Mouse (Mus musculus) testis, adult 10 weeks (tissue): Measurements from ENCODE around the gene Galnt16. TPM values are rescaled to one million over a fixed set of nuclear protein-coding genes. Genes with fewer than 3 reads are reported as not detected.

ENCODE experiments used
- polyA plus RNA-seq: library from polyadenylated mRNA; stranded (reverse); fragments of 350-450 nt; fragmentation: Illumina TruSeq; extraction: RNeasy Lipid Tissue Mini Kit (QIAGEN cat#74804); gene quantifications from one replicate; pipeline ENCODE4 v1.2.3, GENCODE M21; 2014; ENCODE audit warnings: low read depth, low replicate concordance

Gene Galnt16
- 0.56 TPM for polyA plus RNA-seq

GRCm38 (mm10) chr12:80517977-80518376 is at the start of gene Galnt16:
Galnt16 (plus strand) TSS chr12:80518277.

GRCm38 (mm10) chr12:80643693-80644505 is 125.8 kb downstream of the Galnt16 start, which contains the start of the genes Slc39a9 and Erh:
Slc39a9 (plus strand) TSS chr12:80643883.
Erh (minus strand) TSS chr12:80644341.

Other genes with a start within 250 kb of the Galnt16 start
- gene Dcaf5, start 81.7 kb upstream of the Galnt16 start, polyA plus RNA-seq, result 125 TPM
- 38.7 TPM for gene Exd2, start 55.2 kb upstream of the Galnt16 start, polyA plus RNA-seq
- 12.2 TPM for gene Slc39a9, start 125.6 kb downstream of the Galnt16 start, polyA plus RNA-seq
- 90.8 TPM for gene Erh, start 126.1 kb downstream of the Galnt16 start, polyA plus RNA-seq
- gene Plekhd1, start 174.3 kb downstream of the Galnt16 start, polyA plus RNA-seq, result 2.2 TPM
- gene Ccdc177, start 242.4 kb downstream of the Galnt16 start, polyA plus RNA-seq, result 0.11 TPM